Mouse (Mus musculus) forelimb bud, embryonic 11.5 days (tissue): ENCODE measurements around the gene Gm13030.
A peak's percentile ranks its signal among the peaks of the same experiment; 100 is the strongest.
"Not testable (repeated sequence)": the region's sequence is repeated elsewhere in the genome, so short reads cannot be mapped to it uniquely, and the experiment has no call there.

Experiments
- DNase-seq: peaks from one replicate; pipeline ENCODE4 v3.0.0-alpha.2; 2012; ENCODE audit warnings: low read depth, low spot score

Gm13030 gene

GRCm38 (mm10) chr4:138865991-138866390, 7.8 kb downstream of the Gm13030 start:
- no peak for DNase-seq

- DNase-seq: no peak
Observed at GRCm38 (mm10) chr4:138865092-138865491, 8.7 kb downstream of the Gm13030 start.

GRCm38 (mm10) chr4:138863344-138863998, 10.3 kb downstream of the Gm13030 start, which contains the start of gene Pla2g5:
Gene Pla2g5 (minus strand): TSS chr4:138863482.
- no peak for DNase-seq

- peak; percentile 69 for DNase-seq
Observed at GRCm38 (mm10) chr4:138859728-138860127, 14.0 kb downstream of the Gm13030 start.

- DNase-seq: peak; percentile 41
Observed at GRCm38 (mm10) chr4:138859245-138859644, 14.5 kb downstream of the Gm13030 start.

GRCm38 (mm10) chr4:138858446-138858845, 15.3 kb downstream of the Gm13030 start:
- no peak for DNase-seq

- DNase-seq: no peak
Observed at GRCm38 (mm10) chr4:138857576-138857975, 16.2 kb downstream of the Gm13030 start.

- DNase-seq: peak; percentile 89
Observed at GRCm38 (mm10) chr4:138856491-138856890, 17.3 kb downstream of the Gm13030 start.

GRCm38 (mm10) chr4:138855092-138855632, 18.6 kb downstream of the Gm13030 start:
- DNase-seq: no peak

- no peak for DNase-seq
Observed at GRCm38 (mm10) chr4:138852961-138853360, 20.8 kb downstream of the Gm13030 start.

- peak; percentile 64 for DNase-seq
Observed at GRCm38 (mm10) chr4:138851463-138851862, 22.3 kb downstream of the Gm13030 start.

- no peak for DNase-seq
Observed at GRCm38 (mm10) chr4:138841386-138841785, 32.4 kb downstream of the Gm13030 start.

- no peak for DNase-seq
Observed at GRCm38 (mm10) chr4:138840726-138841125, 33.0 kb downstream of the Gm13030 start.

GRCm38 (mm10) chr4:138839806-138840205, 34.0 kb downstream of the Gm13030 start:
- DNase-seq: no peak

- peak; percentile 26 for DNase-seq
Observed at GRCm38 (mm10) chr4:138827147-138827546, 46.6 kb downstream of the Gm13030 start.

GRCm38 (mm10) chr4:138825751-138826567, 47.8 kb downstream of the Gm13030 start:
- DNase-seq: peak; percentile 57

- DNase-seq: peak; percentile 27
Observed at GRCm38 (mm10) chr4:138824660-138825059, 49.1 kb downstream of the Gm13030 start.

GRCm38 (mm10) chr4:138824161-138824560, 49.6 kb downstream of the Gm13030 start:
- DNase-seq: not testable (repeated sequence)

GRCm38 (mm10) chr4:138821036-138821435, 52.7 kb downstream of the Gm13030 start:
- no peak for DNase-seq
